Mouse (Mus musculus) C2C12 (cell line): ENCODE measurements at regions not wholly inside any gene's neighbourhood (a gene's known extent, or its start where the extent isn't known, plus 50 kb on each side); places are given as distances from the start of the nearest gene placed in this dataset.

Source experiments
- CEBPB ChIP-seq: IDR thresholded peaks from one replicate; pipeline ENCODE4 v1.6.1; 2011; ENCODE audit warnings: low read depth, mild to moderate bottlenecking, control low read depth, moderate library complexity
- CTCF ChIP-seq: IDR thresholded peaks from one replicate; pipeline ENCODE4 v1.5.1; 2011; ENCODE audit not compliant: control insufficient read depth, insufficient read depth, insufficient read length
- USF1 ChIP-seq: IDR thresholded peaks from one replicate; pipeline ENCODE4 v1.6.1; 2011; ENCODE audit warnings: low read depth, mild to moderate bottlenecking, control low read depth, moderate library complexity

GRCm38 (mm10) chr14:80731194-80731593 lies 747.3 kb downstream of the Olfm4 start:
- TF ChIP-seq CTCF (no peak), CEBPB (no peak), USF1 (no peak)
